Mouse (Mus musculus): Measurements from ENCODE around the gene Slc25a40. TPM values are rescaled to one million over a fixed set of nuclear protein-coding genes. Genes with fewer than 3 reads are reported as not detected.

Gene Slc25a40
- total RNA-seq, 2 experiments from 2014 or later: 10.0 to 10.8 TPM

DNA sequence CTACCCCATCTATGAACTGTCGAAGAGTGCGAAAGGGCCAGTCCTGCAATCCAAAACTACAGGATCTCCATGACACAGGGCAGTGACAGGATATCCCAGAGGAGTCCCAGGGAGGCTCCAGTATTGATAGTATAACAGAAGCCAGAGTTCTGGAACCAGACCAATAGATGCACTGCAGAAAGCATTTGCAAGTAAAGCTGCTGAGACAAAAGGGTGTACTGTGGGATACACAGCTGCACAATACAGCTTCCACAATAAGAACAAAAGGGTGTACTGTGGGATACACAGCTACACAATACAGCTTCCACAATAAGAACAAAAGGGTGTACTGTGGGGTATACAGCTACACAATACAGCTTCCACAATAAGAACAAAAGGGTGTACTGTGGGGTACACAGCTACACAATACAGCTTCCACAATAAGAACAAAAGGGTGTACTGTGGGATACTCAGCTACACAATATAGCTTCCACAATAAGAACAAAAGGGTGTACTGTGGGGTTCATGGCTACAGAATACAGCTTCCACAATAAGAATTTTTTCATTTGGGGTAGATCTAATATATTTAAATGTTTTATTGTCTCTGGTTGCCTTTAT lies 66.1 kb downstream of the Slc25a40 start:
- intact Hi-C loops (cut with DNase I): loop anchor here (10.0 kb wide), 1 partner anchor 566 kb away; no protein-coding TSS in a partner anchor
- DNase-seq: no peak

DNA sequence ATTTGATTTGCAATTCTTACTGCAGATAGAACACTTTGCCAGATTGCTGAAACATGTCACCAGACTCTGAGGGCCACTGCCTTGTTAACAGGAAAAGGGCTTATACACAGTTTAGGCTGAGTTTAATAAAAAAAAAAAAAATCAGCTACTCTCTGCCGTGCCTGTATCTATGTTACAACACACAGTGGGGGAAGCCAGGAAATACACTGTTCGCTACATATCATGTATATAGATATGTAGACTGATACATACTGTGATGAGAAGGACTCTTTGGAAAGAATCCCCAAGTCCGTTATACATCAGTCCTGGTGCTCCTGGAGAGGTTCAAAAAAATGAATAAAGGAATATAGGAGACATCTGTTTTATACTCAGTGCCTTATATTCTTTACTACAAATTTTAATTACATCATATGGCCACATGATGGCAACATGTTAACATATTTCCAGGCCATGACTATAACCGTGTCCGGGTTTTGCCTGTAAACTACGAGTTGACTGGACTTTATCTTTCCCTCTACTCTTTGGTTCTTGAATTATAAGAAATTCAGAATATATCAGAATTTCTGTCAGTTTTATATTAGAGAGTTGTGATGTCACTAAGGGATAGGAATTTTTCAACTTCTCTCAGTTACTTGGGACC lies 66.9 kb downstream of the Slc25a40 start:
- DNase-seq: peak in 1 of 2 experiments; percentile 12
- intact Hi-C loops (cut with DNase I): loop anchor here (2.0 to 10.0 kb wide), 2 partner anchors 353 to 565 kb away; no protein-coding TSS in a partner anchor

DNA sequence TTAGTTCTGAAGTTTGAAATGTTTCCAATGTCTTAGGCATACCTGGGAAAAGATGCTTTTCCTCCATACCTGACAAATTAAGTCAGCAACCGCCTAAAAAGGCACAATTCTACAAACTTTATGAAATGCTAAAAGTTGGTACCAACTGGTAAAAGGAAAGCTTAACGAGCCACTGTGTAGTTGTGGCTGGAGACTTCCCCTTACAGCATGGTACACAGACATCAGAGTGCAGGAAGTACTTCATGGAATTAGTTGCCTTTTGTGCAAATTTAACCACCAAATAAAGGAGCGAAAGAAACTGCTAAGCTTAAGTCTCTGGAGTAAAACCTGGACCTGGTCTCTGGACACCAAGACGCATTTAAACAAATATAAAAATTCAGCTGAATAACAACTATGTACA lies 69.1 kb downstream of the Slc25a40 start:
- no peak for DNase-seq
- intact Hi-C loops (cut with DNase I): loop anchor here (2.0 kb wide), 1 partner anchor 351 kb away; no protein-coding TSS in a partner anchor

Other genes with a start within 250 kb of the Slc25a40 start
- 1 to 10 TPM; 4.7 to 6.9 TPM for gene Adam22, start 54.7 kb upstream of the Slc25a40 start, total RNA-seq (2021)
- gene Dbf4, start 134 bp upstream of the Slc25a40 start, total RNA-seq (2021): 1 to 10 TPM; 8.7 to 9.5 TPM
- 1 to 10 TPM; 1.1 to 1.7 TPM for gene Rundc3b, start 200.1 kb downstream of the Slc25a40 start, total RNA-seq (2021)
- gene Abcb1a, start 237.2 kb downstream of the Slc25a40 start, total RNA-seq (2021): 1 to 10 TPM; 8.6 to 8.9 TPM